Mouse (Mus musculus) frontal cortex, postnatal 14 days (tissue): Measurements from ENCODE around the gene Pcsk4.

Source experiments
- DNase-seq, 2 experiments: peaks; one replicate each; pipeline ENCODE4 v3.0.0; 2022; ENCODE audit warnings: low spot score in 2 of 2

The Pcsk4 gene

DNA sequence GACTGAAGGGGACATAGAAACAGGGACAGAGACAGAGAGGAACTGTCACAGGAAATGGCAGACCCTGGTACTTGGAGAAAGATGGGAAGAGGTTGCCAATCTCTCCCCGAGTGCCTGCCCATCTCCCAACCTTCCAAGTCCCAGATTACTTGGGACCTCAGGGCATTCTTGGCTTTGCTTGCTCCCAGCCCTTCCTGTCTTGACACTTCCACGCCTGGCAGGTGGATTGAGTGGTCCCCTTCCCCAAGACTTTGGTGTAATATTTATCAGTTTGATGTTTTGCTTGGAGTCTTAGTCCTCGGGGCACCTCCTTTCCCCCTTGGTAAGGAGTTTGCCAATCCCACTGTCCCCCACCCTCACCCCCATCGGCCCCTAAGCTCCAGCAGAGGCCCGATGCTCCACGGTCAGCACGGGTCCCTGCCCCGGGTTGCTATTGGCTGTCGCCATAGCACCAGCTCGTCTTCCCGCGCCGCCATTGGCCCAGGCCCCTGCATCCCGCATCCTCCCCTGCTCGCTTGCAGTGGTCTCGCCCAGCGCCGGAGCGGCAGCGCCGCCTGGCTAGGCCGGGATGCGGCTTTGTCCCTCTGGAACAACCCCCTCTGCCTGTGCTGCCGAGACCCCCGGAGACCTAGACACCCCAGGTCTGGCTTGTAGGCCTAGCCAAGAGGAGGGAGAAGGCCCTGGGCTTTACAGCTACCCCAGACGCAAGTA is 30.6 kb downstream of the Pcsk4 start:
- peak; percentile 87 to 92 for DNase-seq

DNA sequence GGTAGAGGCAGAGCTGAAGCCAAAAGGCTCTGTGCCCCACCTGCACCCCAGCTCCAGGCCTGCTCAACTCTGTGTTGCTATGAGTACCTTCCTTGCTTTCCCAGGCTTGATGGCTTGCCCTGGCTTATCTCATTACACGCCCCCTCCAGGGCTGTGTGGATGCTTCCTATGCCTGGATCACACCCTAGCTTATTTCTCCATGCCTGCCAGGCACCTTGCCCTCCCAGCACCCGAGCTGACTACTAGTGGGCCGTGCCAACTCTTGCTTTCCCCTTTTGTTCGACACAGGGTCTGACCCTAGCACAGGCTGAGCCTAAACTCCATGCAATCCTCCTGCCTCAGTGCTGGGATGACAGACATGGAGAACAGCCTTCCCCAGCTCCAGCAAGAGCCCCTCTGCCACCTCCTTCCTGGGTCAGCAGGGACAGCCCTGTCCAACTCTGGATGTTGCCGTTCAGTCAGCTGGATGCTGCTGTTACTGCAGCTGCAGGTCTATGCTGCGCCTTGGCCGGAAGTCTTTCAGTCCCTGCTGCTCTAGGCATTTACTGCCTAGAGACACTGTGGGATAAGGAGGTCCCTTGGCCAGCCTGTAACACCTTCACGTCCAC is 31.7 kb downstream of the Pcsk4 start:
- no peak for DNase-seq

DNA sequence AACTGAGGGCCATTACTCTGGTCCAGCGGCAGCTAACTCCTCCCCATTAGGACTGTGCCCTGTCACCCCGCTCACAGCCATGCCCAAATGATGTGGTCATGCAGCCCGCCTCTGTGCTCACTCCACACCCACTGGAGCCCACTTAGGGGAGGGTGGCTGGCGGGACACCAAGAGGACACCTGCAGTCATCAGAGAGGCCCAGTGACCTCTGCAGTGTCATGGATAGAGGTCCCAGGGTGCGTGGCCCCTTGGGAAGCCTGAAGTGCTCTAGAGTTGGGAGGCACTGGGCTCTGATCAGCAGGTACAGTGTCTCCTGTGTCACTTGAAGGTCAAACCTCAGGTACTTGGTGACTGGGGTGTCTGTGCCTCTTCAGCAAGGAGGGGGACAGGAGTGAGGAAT is 32.5 kb downstream of the Pcsk4 start:
- no peak for DNase-seq

DNA sequence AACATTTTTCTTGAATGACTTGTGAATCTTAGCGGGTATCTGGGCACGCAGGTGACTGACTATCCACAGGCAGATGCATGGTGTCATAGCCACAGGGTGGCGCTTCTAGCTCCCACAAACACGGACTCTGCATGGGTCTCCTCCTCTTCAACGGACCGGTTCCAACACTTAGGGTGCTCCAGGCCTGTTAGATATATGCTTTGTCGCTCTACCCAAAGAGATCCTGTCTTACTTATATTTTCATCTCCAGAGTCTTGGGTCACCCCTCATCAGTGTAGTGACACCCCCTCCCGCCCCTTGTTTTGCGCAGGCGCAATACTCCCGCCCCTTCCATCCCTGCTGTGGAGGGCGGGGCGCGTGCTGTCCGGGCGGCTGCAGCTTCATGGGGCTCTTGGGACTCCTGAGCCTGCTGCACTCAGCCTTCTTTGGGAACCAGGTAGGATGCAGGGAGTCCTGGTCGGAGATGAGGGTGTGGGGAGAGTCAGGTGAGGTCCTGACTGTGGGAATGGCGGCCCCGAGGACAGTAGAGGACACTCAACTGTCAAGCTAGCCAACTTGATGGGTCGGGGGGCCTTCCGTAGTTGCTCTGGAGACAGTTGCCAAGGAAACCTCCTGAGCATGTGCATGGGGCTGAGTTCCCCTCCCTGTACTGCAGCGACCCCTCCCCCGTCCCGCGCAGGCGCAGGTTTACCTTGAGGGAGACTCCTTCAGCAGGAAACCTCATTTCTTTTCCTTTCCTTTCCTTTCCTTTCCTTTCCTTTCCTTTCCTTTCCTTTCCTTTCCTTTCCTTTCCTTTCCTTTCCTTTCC is 33.5 kb downstream of the Pcsk4 start, which contains the start of gene Apc2:
Apc2 (plus strand) TSS at position 360 of the 808 bp plus-strand sequence.
- DNase-seq: peak; percentile 70 to 71

DNA sequence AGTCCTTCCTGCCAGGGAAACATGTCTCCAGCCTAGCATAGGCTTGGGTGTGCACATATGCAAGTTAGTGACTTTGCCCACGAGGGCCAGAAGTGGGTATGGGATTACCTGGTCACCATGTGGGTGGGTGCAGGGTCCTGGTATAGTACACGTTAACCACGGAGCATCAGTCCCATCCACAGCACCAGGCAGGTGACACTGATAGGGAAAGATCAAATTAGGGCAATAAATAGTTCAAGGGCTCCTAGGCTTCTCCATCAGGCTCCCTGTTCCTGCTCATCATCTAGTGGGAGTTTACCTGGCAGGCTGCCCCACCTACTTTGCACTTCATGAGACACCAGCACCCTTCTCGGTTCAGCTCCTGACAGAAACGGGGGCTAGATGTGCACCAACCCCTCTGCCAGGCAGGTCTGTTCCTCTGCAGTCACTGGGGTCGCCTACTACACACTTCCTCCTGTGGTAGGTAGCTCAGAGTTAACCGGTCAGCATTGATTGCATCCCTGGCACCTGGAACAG is 34.5 kb downstream of the Pcsk4 start:
- DNase-seq: no peak

DNA sequence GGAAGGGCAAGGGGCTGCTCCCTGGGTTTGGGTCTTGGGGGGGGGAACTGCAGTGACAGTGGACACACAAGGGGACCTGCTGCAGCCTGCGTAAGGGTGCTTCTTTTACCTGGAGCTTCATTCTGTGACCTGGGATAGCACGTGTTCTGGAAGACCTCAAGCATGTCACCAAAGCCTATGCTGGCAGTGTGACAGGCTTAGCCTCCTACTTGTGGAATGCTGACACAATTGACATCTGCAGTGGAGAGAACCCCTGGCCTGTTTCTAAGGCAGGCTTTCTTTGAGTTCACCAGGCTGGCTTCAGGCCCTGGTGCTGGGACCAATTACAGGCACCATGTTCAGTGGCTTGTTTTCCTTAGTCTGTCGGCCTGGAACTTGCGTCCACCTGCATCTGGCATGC is 35.0 kb downstream of the Pcsk4 start:
- no peak for DNase-seq

DNA sequence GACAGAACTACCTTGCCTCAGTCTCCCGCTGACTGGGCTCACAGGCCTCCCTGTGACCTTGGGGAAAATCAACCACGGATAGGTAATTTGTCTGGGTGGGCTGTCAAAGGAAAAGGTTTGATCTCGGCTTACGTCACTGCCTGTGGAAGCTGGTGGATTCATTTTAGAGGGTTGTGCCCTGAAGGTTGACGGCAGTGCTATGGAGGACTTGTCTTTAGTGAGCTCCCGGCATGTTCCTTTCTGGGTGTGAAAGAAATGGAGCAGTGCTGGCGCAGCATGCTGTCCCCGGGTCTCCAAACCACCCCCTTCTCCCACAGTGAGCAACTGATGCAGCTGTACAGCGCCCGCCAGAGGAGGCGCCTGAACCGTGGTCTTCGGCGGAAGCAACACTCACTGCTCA is 36.0 kb downstream of the Pcsk4 start:
- no peak for DNase-seq

DNA sequence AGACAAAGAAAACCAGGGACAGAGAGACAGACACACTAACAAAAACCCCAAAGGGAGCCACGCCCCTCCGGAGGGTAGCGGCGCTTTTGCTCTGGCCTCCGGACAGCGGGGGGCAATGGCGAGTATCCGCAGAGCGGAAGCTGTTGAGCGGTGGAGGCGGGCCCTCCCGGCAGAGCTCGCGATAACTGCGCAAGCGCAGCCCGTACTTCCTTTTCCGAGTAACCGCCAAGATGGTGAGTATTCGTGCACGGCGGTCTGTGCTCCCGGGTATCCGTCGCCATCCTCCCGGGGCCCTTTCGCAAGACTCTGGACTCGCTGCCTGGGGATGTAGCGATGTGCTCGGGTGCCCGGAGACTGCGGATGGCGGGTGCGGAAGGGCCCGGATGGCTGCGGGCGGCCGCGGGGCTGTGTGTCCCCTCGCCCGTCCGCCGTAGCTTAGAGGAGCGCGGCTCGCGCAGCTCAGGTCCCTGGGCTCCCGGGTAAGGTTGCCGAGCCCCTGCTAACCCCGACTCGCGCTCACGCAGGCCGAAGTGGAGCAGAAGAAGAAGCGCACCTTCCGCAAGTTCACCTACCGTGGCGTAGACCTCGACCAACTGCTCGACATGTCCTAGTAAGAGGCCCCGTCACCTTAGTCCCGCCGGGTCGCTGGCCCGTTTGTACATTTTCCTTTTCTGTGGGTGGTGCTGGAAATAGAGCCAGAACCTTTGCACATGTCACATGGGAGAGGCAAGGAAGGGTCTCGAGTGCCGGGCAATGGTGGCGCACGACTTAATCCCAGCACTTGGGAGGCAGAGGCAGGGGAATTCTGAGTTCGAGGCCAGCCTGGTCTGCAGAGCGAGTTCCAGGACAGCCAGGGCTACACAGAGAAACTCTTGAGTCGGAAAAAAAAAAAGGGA is 36.8 kb downstream of the Pcsk4 start, which contains the start of gene Rps15:
Rps15 (plus strand) TSS at position 203 of the 896 bp plus-strand sequence.
- peak; percentile 88 for DNase-seq

DNA sequence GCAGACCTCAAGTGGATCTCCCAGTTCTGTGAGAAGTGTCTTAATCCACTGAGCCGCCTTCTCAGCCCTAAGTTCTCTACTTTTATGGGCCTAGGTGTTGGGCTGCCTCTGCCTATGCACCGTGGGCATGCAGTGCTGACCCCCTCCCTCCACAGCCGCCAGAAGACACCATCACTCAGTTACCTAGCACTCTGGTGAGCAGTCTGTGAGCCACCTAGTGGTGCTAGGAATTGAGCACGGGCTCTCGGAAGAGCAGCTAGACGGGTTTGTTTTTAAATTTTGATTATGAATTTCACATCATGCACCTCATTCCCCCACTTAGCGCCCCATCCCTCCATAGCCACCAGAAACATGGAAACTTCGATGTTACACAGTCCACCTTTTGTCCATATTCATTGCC is 40.6 kb downstream of the Pcsk4 start:
- DNase-seq: no peak

DNA sequence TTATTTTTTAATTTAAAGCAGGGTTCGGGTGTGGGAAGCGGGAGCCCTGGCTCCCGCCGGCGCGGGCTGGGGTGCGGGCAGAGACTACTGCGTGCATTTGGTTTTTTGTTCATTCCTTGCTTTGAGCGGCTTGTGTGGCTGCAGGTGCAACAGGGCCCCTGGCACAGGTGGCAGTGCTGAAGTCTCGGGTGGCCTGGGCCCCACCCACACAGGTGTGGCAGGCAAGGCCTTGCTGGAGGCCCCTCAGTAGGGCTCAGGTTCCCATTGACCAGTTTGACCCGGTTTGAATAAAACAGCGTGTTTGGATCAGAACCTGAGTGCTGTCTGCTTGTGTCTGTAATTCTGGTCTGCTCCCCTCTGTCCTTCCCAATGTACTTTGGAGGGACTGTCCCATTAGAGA is 41.2 kb downstream of the Pcsk4 start:
- no peak for DNase-seq

DNA sequence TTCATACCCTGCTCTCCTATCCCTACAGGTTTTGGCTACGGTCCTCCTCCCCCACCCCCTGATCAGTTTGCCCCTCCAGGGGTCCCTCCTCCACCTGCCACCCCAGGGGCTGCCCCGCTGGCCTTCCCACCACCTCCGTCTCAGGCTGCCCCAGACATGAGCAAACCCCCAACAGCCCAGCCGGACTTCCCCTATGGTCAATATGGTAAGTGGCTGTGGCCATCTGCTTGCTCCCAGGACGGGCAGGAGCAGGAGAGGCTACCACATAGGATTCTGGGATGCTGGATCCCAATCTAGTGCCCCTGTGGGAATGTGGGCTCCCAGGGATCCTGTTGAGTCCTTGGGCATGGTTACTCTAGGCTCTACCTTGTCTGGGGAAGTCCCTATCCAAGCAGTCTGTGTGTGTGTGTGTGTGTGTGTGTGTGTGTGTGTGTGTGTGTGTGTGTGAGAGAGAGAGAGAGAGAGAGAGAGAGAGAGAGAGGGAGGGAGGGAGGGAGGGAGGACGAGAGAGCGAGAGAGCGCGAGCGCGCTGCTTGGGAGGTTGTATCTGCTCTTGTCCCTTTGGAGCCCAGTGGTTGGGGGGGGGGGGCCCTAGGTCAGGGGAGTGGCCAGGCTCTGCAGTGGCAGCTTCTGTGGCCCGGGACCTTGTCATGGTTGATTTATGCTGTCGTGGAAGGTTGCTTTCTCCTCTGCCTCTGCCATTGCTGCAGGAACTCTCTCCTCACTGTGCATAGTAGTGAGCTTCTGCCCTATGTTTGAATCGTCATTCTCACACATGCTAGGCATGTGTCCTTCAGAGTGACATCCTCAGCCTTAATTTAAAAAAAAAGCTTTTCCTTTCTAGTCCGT is 43.9 kb downstream of the Pcsk4 start:
- DNase-seq: no peak

DNA sequence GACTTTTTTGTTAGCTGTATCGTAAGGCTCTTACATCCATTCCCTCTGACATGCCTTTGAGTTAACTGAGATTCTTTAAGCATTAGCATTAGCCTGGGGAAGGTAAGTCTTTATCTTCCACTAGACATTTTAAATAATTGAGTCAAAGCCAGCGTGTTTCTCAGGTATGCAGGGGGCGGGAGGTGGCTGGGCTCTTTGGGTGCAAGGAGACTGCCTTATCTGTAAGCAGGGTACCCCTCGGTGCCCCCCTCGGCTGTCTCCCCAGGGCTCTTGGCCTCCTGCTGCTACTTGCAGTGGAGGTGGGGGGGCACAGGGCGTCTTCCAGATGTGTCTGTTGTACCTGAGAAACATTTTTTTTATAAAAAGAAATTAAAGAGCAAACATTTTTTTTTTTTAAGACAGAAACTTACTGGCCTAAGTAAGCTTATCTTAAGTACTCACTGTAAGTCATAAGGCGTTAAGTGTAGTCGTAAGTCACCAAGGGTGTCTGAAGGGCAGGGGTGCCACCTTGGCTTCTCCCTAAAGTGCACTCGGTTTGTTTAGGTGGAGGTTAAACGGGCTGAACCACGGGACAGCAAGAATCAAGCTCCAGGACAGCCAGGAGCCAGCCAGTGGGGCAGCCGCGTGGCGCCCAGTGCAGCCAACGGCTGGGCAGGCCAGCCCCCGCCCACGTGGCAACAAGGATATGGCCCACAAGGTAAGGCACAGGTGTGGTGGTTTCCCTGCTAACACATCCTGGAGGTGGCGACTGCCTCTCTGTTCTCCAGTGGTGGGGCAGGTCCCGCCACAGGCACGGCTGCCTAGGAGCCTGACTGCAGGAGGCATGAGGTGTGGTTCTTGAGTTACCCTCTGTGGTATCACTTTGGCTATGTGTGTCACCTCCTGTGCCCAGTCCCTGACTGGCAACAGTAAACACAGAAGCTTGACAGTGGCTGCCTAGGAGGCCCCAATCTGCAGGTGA is 46.5 kb downstream of the Pcsk4 start:
- DNase-seq: no peak

DNA sequence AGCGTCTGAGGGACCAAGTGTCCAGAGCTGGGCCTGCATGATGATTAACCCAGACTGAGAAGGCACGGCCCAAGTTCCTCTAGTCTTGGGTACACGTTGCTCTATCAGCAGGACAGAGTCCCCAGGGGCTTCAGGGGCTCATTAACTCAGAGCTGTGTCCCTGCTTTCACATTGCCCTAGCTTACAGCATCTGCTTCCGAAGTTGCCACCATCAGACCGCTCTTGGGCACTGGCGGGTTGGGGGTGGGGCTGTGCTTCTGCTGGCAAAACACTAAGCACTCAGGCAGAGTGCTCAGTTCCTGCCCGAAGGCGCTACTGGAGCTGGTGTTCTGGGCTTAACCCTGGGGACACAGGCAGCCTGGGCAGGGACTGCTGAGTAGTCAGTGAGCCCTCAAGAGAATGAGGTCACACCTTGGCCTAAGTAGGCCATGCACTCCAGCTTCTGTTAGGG is 47.4 kb downstream of the Pcsk4 start:
- DNase-seq: no peak

DNA sequence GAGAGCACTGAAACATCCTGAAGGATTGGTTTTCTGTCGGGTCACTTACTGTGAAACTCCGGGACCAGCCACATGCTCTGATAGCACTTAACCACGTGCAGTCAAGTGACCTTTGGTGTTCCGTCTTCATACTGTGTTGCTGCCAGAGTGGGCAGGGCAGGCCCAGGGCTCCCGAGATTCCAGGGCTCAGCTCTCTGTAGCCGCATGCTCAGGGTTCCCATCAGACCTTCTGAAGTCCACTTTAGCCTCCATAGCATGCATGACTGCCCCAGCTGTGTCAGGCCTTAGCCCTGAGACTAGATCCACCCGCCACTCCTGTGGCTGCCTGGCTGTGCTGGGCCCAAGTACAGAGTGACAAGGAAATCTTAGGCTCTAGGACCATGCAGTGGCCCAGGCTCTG is 48.0 kb downstream of the Pcsk4 start:
- no peak for DNase-seq

DNA sequence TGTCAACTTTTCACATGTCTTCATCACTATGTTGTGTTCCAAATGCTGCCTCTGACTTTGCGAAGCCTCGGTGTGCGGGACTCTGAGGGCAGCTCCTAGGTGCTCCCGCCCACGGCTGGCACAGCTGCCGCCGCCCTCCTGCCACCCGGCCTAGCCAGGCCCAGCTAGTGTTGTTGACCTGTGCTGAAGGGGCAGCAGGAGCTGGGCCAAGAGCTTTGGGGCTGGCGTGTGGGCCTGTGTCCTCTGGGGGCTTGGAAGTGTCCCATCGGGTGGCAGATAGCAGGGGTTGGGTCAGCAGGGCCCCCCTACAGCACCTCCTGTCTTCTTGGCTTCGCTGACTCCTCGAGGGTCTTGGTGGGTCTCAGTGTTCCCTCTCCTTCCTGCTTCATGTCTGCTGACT is 50.0 kb downstream of the Pcsk4 start:
- no peak for DNase-seq

DNA sequence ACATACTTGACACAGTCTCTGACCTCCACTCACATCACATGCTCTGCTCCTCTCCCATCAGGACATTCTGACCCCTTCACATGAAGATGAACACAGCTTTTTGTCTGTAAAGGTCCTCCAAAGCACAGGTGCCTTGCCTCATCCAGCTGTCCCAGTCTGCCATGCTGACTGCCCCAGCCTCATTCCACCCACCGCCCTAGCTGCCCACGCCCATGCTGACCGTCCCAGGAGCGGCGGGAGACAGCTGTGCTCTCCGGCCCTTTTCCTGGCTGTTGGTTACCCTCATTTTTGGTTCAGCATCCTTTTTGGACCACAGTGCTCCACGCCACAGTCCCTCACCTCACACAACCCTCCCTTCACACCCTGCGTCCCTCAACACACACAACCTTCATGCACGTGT is 50.9 kb downstream of the Pcsk4 start:
- no peak for DNase-seq

DNA sequence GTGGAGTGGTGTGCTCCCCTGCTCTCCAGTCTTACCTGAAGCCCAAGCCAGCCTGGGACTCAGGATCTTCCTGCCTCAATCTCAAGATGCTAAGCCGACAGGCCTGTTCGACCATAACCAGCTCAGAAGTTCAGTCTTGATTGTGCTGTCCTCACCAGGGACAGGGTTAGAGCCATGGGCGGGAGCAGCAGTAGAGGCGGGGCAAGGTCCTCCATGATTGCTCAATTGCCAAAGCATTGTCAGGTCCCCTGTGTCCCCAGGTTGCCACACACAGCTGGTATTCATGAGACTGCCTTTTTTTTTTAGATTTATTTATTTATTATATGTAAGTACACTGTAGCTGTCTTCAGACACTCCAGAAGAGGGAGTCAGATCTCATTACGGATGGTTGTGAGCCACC is 53.1 kb downstream of the Pcsk4 start:
- DNase-seq: no peak

DNA sequence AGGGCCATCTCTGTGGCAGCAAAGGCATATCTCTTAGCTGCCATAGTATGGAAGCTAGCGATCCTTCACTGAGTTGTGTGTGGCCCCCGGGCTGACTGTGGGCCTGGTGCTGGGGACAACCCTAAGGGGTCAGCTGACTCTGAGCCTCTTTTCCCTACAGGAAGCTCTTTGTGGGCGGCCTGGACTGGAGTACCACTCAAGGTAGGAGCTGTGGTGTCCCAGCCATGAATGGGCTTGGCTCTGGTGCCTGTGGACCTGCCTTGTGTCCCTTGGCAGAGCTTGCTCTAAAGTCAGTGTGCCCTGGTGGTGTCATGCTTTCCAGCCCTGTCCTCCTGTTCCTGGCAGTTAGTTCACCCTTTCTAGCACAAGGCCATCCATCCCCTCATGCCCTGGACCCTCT is 55.5 kb downstream of the Pcsk4 start:
- DNase-seq: no peak

DNA sequence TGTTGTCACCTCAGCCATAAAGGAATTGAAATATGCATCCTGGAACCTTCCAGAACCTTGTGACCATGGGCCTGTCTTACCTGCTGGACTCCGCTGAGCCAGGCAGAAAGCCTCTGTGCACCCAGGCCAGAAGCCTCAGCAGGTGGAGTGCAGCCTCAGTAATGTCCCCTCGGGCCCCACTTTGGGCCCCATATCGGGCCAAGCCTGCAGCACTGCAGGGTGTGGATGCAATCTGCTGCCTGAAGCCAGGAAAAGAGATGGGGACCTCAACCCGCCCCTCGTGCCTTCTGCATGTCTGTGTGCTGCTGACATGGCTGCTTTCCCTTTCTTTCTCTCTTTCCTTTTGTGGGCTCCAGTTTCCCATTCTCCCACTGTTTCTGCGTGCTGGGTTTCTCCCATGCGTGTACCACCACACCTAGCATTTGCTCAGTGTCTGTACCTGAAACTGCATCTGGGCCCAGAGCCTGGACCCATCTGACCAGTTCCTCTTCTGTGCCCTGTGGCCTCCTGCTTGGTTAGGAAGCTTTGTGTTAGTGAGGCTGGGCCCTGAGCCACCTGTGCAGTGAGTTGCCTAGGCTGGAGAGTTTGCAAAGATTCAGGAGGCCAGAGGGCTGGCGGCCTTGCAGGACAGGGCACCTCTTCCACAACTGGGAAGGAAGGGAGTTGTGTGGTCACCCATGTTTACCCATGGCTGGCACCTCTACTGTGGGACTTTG is 57.3 kb downstream of the Pcsk4 start:
- DNase-seq: no peak
